Mouse (Mus musculus) cortical plate, adult 2 months (tissue): ENCODE data around the gene Zfp54. TPM values are rescaled to one million over a fixed set of nuclear protein-coding genes. Genes with fewer than 3 reads are reported as not detected.
"Not testable (repeated sequence)": the region's sequence is repeated elsewhere in the genome, so short reads cannot be mapped to it uniquely, and the experiment has no call there.

Experiments
- H3K27ac ChIP-seq: fragments of 200-500 bp; 2 replicates; pipeline ENCODE4 v1.5.1; 2012; ENCODE audit warnings: low read length, control low read depth, inconsistent platforms; ENCODE audit not compliant: insufficient read depth
- H3K4me1 ChIP-seq: fragments of 200-500 bp; 2 replicates; pipeline ENCODE4 v1.6.1; 2011; ENCODE audit warnings: low read length; ENCODE audit not compliant: control insufficient read depth, insufficient read depth
- H3K4me3 ChIP-seq: fragments of 200-500 bp; 2 replicates; pipeline ENCODE4 v1.5.1; 2011; ENCODE audit warnings: mild to moderate bottlenecking, low read length, control low read depth; ENCODE audit not compliant: insufficient read depth
- CTCF ChIP-seq: fragments of 200-500 bp; IDR thresholded peaks from 2 replicates; pipeline ENCODE4 v1.5.1; 2011; ENCODE audit warnings: mild to moderate bottlenecking, control low read depth, low read length; ENCODE audit not compliant: insufficient read depth; ENCODE audit errors: extremely low read depth
- POLR2A ChIP-seq: fragments of 200-500 bp; IDR thresholded peaks from 2 replicates; pipeline ENCODE4 v1.6.1; 2011; ENCODE audit warnings: mild to moderate bottlenecking, low read length, control low read depth; ENCODE audit not compliant: insufficient read depth; ENCODE audit errors: extremely low read depth
- polyA plus RNA-seq: library from polyadenylated mRNA; depleted of rRNA; stranded (reverse); fragments of >200 nt; gene quantifications from 2 replicates; pipeline ENCODE4 v1.2.3, GENCODE M21; 2012; rRNA removed

The Zfp54 gene
- polyA plus RNA-seq, 1 experiment, result 1.0 TPM

DNA sequence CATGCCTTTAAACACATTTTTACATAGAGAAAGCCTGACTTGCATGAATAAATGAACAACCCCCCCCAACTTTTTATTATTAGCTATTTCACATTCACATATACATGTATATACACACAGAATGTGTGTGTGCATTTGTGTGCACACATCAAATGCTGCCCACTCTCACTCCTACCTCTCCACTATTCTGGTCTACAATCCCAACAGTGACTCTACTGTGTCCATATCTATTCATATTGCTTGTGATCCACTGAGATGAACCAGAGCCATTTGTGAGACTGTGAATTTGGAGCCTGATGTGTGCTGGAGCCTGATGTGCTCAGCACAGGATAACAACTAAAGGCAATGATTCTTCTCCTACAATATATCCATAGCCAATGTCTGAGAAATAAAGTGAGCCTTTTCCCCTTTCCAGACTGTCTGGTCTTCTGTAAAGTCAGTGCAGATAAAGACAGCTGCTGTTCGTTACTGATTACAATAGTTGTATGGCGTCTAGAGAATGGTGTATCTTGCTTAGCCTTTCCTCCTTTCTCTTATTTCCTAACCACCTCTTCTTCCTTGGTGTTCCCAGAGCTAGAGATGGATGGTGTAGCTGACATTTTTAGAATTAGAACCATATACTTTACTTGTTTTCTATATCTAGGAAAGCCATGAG, 49.8 kb downstream of the Zfp54 start:
- H3K27ac ChIP-seq, result no peak overlapping the region
- H3K4me3 ChIP-seq, result no peak overlapping the region
- TF ChIP-seq CTCF (no peak), POLR2A (no peak)
- H3K4me1 ChIP-seq, result no peaks in the 10 kb centered on the region

DNA sequence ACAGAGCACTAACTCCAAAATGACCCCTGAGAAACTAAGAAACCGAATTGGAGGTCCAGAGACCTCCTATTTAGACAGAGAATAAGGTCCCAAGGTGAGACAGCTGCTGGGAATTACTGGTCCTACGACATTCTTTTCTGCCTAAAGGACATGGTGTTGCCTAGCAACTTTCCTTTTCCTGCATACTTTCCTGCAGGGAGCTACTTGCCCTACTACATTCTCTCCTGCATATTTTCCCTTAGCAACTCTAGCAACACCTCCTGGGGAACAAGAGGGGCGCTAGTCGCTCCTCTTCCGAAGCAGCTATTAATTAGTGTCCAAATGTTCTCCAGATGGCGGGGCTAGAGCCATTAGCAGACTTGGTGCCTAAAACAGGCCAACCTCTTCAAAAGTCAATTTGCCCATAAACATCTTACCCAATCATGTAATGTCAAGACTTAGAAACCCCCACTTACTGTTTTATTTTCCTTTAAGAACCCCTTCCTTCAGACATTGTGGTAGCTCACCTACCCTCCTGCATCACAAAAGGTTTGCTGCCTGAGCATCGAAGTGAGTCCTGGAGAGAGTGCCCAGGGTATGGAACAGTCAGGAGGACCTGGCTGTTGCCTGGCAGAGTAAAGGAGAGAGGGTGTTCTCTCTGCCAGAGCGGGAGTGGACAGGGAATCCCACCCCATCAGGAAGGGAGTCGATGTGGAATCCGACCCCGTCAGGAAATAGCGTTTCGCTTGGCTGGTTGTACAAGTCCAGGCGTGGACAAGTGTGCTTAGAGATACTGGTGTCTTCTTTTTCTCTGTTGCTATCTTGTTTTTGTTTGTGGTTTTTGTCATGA, 50.5 kb downstream of the Zfp54 start:
- Histone ChIP-seq H3K4me3 (no peak overlapping the region), H3K4me1 (no peaks in the 10 kb centered on the region), H3K27ac (no peak overlapping the region)
- TF ChIP-seq CTCF, result no peak
- TF ChIP-seq POLR2A, result no peak

DNA sequence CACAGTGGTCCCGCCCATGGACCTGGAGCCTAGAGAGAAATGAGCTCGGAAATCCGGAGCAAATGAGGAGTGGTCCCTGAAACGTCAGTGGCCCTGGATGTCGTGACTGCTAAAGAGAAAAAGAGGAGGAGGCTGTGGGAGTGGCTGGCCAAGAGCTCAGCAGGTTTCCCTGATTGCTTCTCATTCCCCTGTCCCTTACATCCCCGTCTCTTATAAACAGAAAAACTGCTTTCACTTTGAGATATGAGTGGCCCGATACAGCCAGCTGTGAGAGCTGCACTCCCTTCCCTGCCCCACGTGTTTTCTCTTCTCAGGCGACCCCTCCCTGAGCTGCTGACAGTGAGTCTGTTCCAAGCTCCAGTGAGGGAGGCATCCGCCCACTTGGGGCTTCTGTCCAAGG, 51.7 kb downstream of the Zfp54 start:
- H3K4me1 ChIP-seq, H3K27ac ChIP-seq, H3K4me3 ChIP-seq: not testable (repeated sequence)

DNA sequence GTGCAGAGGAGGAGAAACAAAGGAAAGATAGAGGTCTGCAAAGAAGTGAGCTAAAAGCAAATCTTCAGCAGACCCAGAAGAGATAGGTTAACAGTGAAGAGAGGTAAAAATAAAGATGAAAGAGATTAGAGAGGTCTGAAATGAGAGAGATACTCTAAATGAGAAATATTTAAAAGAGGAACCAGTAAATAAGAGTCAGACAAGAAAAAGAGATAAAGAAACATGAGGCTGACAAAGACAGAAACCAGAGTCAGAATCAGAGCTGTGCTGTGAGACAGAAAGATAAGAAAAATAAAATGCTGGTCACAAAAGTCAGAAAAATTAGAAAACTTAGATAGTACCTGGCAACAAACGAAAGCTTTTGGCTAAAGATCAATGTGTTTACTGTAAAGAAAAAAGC, 52.3 kb downstream of the Zfp54 start:
- not testable (repeated sequence) for H3K4me1 ChIP-seq, H3K4me3 ChIP-seq, H3K27ac ChIP-seq

DNA sequence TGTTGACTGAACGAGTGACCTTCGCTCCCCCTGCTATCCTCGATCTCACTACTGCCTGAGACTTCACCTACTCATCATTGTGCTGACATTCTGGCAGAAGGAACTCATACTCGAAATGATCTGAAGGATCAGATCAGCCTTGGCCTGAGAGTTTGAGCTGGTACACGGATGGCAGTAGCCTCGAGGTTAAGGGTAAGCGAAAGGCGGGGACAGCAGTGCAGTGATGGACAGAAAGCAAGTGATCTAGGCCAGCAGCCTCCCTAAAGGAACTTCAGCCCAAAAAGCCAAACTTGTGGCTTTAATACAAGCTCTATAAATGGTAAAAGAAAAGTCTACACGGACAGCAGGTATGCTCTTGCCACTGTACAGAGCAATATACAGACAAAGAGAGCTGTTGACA, 53.3 kb downstream of the Zfp54 start:
- H3K27ac ChIP-seq, H3K4me1 ChIP-seq, H3K4me3 ChIP-seq: not testable (repeated sequence)

DNA sequence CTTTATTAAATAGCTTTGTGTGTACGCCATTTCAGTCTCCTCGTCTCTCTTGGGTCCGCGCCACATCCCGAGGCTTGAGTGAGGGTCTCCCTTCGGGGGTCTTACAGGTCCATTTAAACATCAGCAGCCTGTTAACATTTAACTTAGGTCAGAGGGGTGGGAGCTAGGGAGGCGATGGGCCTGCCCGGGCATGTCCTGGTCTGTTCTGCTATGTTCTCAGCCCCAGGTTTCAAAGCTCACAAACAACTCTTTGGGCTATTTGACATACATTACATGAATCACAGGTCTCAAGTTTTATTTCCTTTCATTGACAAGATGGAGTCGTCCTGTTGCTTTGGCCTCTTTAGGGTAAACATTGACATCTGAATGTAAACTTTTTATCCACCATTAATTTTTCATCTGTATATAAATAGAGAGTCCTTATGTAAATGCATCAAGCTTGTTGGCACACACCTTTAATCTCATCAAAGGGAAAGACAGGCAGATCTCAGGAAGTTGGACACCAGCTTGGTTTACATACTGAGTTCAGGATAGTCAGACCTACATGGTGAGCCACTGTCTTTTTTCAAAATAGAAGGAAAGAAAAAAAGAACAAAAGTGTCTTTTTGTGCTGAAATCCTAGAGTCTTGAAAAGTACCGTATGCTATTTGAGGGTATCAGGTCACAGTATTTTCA, 55.2 kb downstream of the Zfp54 start:
- H3K4me3 ChIP-seq, H3K27ac ChIP-seq, H3K4me1 ChIP-seq: not testable (repeated sequence)

Other genes starting within 250 kb of the Zfp54 start
- not detected in 2 replicates for gene Vmn1r234, start 197.1 kb upstream of the Zfp54 start, polyA plus RNA-seq
- gene Vmn1r235, start 166.8 kb upstream of the Zfp54 start, polyA plus RNA-seq, result not detected in 2 replicates
- gene Vmn1r236, start 140.3 kb upstream of the Zfp54 start, polyA plus RNA-seq, result not detected in 2 replicates
- not detected in 2 replicates for gene Vmn1r237, start 111.4 kb upstream of the Zfp54 start, polyA plus RNA-seq
- gene Zfp677, start 39.5 kb upstream of the Zfp54 start, polyA plus RNA-seq, result 1.0 and 1.1 TPM in 2 replicates
- 3.2 and 3.7 TPM in 2 replicates for gene Zfp51, start 27.1 kb downstream of the Zfp54 start, polyA plus RNA-seq
- 2.9 TPM in 2 replicates for gene Zfp53, start 65.8 kb downstream of the Zfp54 start, polyA plus RNA-seq
- 2.4 and 3.2 TPM in 2 replicates for gene Zfp52, start 112.3 kb downstream of the Zfp54 start, polyA plus RNA-seq
- 9.8 and 11.2 TPM in 2 replicates for gene Zfp948, start 143.8 kb downstream of the Zfp54 start, polyA plus RNA-seq
- 6.3 TPM in 2 replicates for gene Zfp983, start 227.4 kb downstream of the Zfp54 start, polyA plus RNA-seq